ENCODE assay signal across 11 mouse cellular contexts in genomic region chr1:154500187-154500866, GRCm38 (mm10).
DNase-seq lines count a peak whose midpoint lies in the region; ATAC-seq and TF ChIP-seq lines count a peak whose summit lies in the region.
"Had no signal": no experiment of that assay in that cellular context is flagged by ENCODE, and none has a peak within 500 bp of the region (broad histone marks: within the 10 kb centered on the region; RNA-seq: fewer than 3 reads in every experiment).

No protein-coding gene starts in this region.

- peak; percentile 91 for DNase-seq in brain, embryonic 14.5 days (ENCODE audit: low read depth)
- peak; percentile 33 for DNase-seq in embryo, embryonic 11 days
- DNase-seq in hindbrain, postnatal 0 days (ENCODE audit: low spot score): peak; percentile 78
- no peak for DNase-seq in kidney, adult 2 months
- DNase-seq in kidney, adult 11 months: no peak
- no peak for DNase-seq in liver
- DNase-seq in kidney, adult 8-10 months: no peak

- no peak overlapping the region for H3K4me2 ChIP-seq in hindbrain, postnatal 0 days (ENCODE audit: low read depth, low read length)
- H3K4me2 ChIP-seq in midbrain, embryonic 13.5 days (replicated peaks): no peak overlapping the region
- H3K4me2 ChIP-seq: heart, embryonic 13.5 days; limb, embryonic 12.5 days had no signal

- no peak for TF ChIP-seq POLR2A in brain, embryonic 14.5 days (IDR thresholded peaks at IDR 0.05; ENCODE audit: borderline replicate concordance, extremely low read depth, insufficient read depth, insufficient read length, poor library complexity, severe bottlenecking)
- TF ChIP-seq POLR2A in kidney, adult 2 months (IDR thresholded peaks at IDR 0.05; ENCODE audit: low read depth, low read length): no peak

- H3K9me3 ChIP-seq in hindbrain, postnatal 0 days (ENCODE audit: low read length): no peaks in the 10 kb centered on the region
- H3K9me3 ChIP-seq in midbrain, embryonic 13.5 days: no peaks in the 10 kb centered on the region
- H3K9me3 ChIP-seq: heart, embryonic 13.5 days; limb, embryonic 12.5 days had no signal

- H3K27ac ChIP-seq in hindbrain, postnatal 0 days: peak overlapping the region; percentile 65; the same call in 1 of the 2 replicates
- H3K27ac ChIP-seq in midbrain, embryonic 13.5 days: peak overlapping the region; percentile 72
- no peak overlapping the region for H3K27ac ChIP-seq in kidney, adult 2 months (ENCODE audit: insufficient read depth, low read depth, low read length)
- H3K27ac ChIP-seq: heart, embryonic 13.5 days; limb, embryonic 12.5 days had no signal

- no peak for TF ChIP-seq CTCF in brain, embryonic 14.5 days (IDR thresholded peaks at IDR 0.05; ENCODE audit: borderline replicate concordance, extremely low read depth, insufficient read depth, insufficient read length)
- no peak for TF ChIP-seq CTCF in hindbrain, postnatal 0 days (IDR thresholded peaks at IDR 0.05; ENCODE audit: low read depth)
- TF ChIP-seq CTCF in kidney, adult 2 months (conservative IDR thresholded peaks at IDR 0.05; ENCODE audit: insufficient read depth, insufficient read length, low read depth, low read length): no peak

- no peaks in the 10 kb centered on the region for H3K27me3 ChIP-seq in hindbrain, postnatal 0 days (ENCODE audit: insufficient read depth, low read length)
- H3K27me3 ChIP-seq in midbrain, embryonic 13.5 days: no peaks in the 10 kb centered on the region
- no peaks in the 10 kb centered on the region for H3K27me3 ChIP-seq in kidney, adult 2 months (replicated peaks; ENCODE audit: control insufficient read depth, insufficient read depth, low read length)
- H3K27me3 ChIP-seq: CH12.LX; heart, embryonic 13.5 days; limb, embryonic 12.5 days had no signal

- WGBS in hindbrain, postnatal 0 days: 14% methylated on average over 3 of the region's 3 CpGs
- WGBS in midbrain, embryonic 13.5 days: 30% methylated on average over 3 of the region's 3 CpGs
- WGBS in kidney, adult 2 months: 36% methylated on average over 3 of the region's 3 CpGs

- H3K4me3 ChIP-seq in hindbrain, postnatal 0 days (ENCODE audit: low read length): no peak overlapping the region
- H3K4me3 ChIP-seq in midbrain, embryonic 13.5 days (replicated peaks): no peak overlapping the region
- no peak overlapping the region for H3K4me3 ChIP-seq in kidney, adult 2 months (ENCODE audit: insufficient read depth, low read depth, low read length)
- H3K4me3 ChIP-seq: heart, embryonic 13.5 days; limb, embryonic 12.5 days had no signal

- H3K9ac ChIP-seq in hindbrain, postnatal 0 days (replicated peaks; ENCODE audit: low read length): no peak overlapping the region
- no peak overlapping the region for H3K9ac ChIP-seq in midbrain, embryonic 13.5 days (replicated peaks)
- H3K9ac ChIP-seq: heart, embryonic 13.5 days; limb, embryonic 12.5 days had no signal

- peaks cover 7% of the 10 kb centered on the region; the same call in 1 of the 2 replicates for H3K4me1 ChIP-seq in hindbrain, postnatal 0 days (ENCODE audit: insufficient read depth, low read length)
- H3K4me1 ChIP-seq in midbrain, embryonic 13.5 days (replicated peaks): peaks cover 12% of the 10 kb centered on the region
- H3K4me1 ChIP-seq in kidney, adult 2 months (ENCODE audit: control insufficient read depth, insufficient read depth, low read length): no peaks in the 10 kb centered on the region
- H3K4me1 ChIP-seq: heart, embryonic 13.5 days; limb, embryonic 12.5 days had no signal

- H3K36me3 ChIP-seq in hindbrain, postnatal 0 days (ENCODE audit: insufficient read depth, low read length): no peaks in the 10 kb centered on the region
- no peaks in the 10 kb centered on the region for H3K36me3 ChIP-seq in midbrain, embryonic 13.5 days
- H3K36me3 ChIP-seq in kidney, adult 2 months (ENCODE audit: control insufficient read depth, insufficient read depth, low read length): no peaks in the 10 kb centered on the region
- H3K36me3 ChIP-seq: heart, embryonic 13.5 days; limb, embryonic 12.5 days had no signal

- peak; percentile 95 for ATAC-seq in hindbrain, postnatal 0 days
- peak; percentile 90 for ATAC-seq in midbrain, embryonic 13.5 days

Comparison
In these comparisons a context has a peak if more than half of its experiments do, and no peak if none do; other contexts are left out.
1. DNase-seq: peak in brain, embryonic 14.5 days (single experiment), embryo, embryonic 11 days (single experiment) and hindbrain, postnatal 0 days (single experiment); none in kidney, adult 2 months (single experiment), kidney, adult 11 months (single experiment), liver (single experiment) and kidney, adult 8-10 months (0 of 2).